Comparison of ENCODE assay signal across 1 mouse cellular context in the genomic region with DNA sequence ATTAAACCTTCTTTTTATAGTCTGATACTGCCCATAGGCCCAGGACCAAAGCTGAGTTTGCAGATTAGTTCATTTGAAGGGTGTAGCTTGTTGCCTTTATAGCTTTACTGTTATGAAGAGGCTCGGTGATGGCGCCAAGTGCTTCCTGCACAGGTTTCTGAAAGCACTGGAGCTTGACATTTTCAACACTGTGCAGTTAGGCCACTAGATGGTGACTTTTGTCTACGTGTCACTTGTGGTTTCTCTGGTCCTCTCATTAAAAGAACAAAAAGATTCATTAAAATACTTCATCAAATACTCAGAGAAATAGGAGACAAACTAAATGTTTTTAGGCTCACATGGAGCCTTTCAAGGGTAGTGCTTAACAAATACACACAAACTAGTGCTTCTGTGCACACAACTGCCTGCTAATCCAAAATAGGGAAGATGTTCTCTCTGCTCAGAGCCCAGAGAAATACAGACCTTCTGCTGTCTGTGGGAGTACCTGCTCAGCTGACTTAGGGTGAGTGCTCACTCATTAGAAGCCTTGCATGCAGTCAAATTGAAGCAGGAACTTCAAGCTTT.
TF ChIP-seq lines count a peak whose summit lies in the region.

No protein-coding gene starts in this region.

TF ChIP-seq in CH12.LX, 34 proteins besides CTCF, POLR2A, EP300 and RAD21:
- peak; percentile 71; the same call in 1 of the 2 replicates for TF ChIP-seq IRF4 (IDR thresholded peaks at IDR 0.05; ENCODE audit: low read depth, low read length)
- no peak for TF ChIP-seq MAZ (IDR thresholded peaks at IDR 0.05; ENCODE audit: low read depth, low read length)
- no peak for TF ChIP-seq RCOR1 (conservative IDR thresholded peaks at IDR 0.05; ENCODE audit: low read depth, low read length)
- TF ChIP-seq CHD2 (IDR thresholded peaks at IDR 0.05; ENCODE audit: low read length) = no peak
- TF ChIP-seq MEF2A (IDR thresholded peaks at IDR 0.05; ENCODE audit: borderline replicate concordance, low read depth, low read length) = peak; percentile 39; the same call in 1 of the 2 replicates
- TF ChIP-seq NRF1 (IDR thresholded peaks at IDR 0.05; ENCODE audit: low read depth, low read length) = peak; percentile 44; the same call in 1 of the 2 replicates
- TF ChIP-seq ZKSCAN1 (IDR thresholded peaks at IDR 0.05; ENCODE audit: borderline replicate concordance, low read depth, low read length) = no peak
- TF ChIP-seq MXI1 (IDR thresholded peaks at IDR 0.05; ENCODE audit: low read depth, low read length) = no peak
- TF ChIP-seq JUND (conservative IDR thresholded peaks at IDR 0.05; ENCODE audit: low read depth, low read length) = no peak; the same call in 1 of the 2 replicates
- no peak for TF ChIP-seq PAX5 (IDR thresholded peaks at IDR 0.05; ENCODE audit: low read length)
- no peak; the same call in 1 of the 2 replicates for TF ChIP-seq ETS1 (conservative IDR thresholded peaks at IDR 0.05; ENCODE audit: low read depth, low read length)
- TF ChIP-seq TCF12 (IDR thresholded peaks at IDR 0.05; ENCODE audit: low read depth, low read length) = peak; percentile 59
- TF ChIP-seq UBTF (IDR thresholded peaks at IDR 0.05; ENCODE audit: low read depth, low read length) = no peak
- TF ChIP-seq JUN (IDR thresholded peaks at IDR 0.05; ENCODE audit: insufficient read depth, low read depth, low read length) = no peak
- TF ChIP-seq ZNF384 (IDR thresholded peaks at IDR 0.05; ENCODE audit: low read depth, low read length) = 0 out of 2 replicates have a peak, but pooled peaks have one; percentile 20
- TF ChIP-seq CHD1 (IDR thresholded peaks at IDR 0.05; ENCODE audit: low read depth, low read length) = peak; percentile 90; the same call in 1 of the 2 replicates
- peak; percentile 51; the same call in 1 of the 2 replicates for TF ChIP-seq NELFE (IDR thresholded peaks at IDR 0.05; ENCODE audit: low read depth, low read length)
- peak; percentile 54; the same call in 1 of the 2 replicates for TF ChIP-seq TBP (conservative IDR thresholded peaks at IDR 0.05; ENCODE audit: low read depth, low read length)
- TF ChIP-seq ZC3H11A (IDR thresholded peaks at IDR 0.05; ENCODE audit: low read depth, low read length) = peak; percentile 86
- peak; percentile 80 for TF ChIP-seq MYC (IDR thresholded peaks at IDR 0.05; ENCODE audit: low read depth, low read length)
- no peak for TF ChIP-seq KAT2A (IDR thresholded peaks at IDR 0.05; ENCODE audit: insufficient replicate concordance, low read length)
- peak; percentile 47 for TF ChIP-seq HCFC1 (IDR thresholded peaks at IDR 0.05; ENCODE audit: low read depth, low read length)
- 0 out of 2 replicates have a peak, but pooled peaks have one; percentile 27 for TF ChIP-seq BHLHE40 (IDR thresholded peaks at IDR 0.05; ENCODE audit: low read depth, low read length)
- TF ChIP-seq USF1 (IDR thresholded peaks at IDR 0.05; ENCODE audit: low read depth, low read length) = no peak
- TF ChIP-seq ELF1 (IDR thresholded peaks at IDR 0.05; ENCODE audit: low read depth, low read length) = peak; percentile 58; the same call in 1 of the 2 replicates
- TF ChIP-seq POLR2AphosphoS2 (IDR thresholded peaks at IDR 0.05; ENCODE audit: low read depth, low read length) = no peak
- TF ChIP-seq SIN3A (IDR thresholded peaks at IDR 0.05; ENCODE audit: low read length) = peak; percentile 93
- no peak for TF ChIP-seq MAX (IDR thresholded peaks at IDR 0.05; ENCODE audit: low read length)
- TF ChIP-seq MAFK (IDR thresholded peaks at IDR 0.05; ENCODE audit: insufficient replicate concordance, low read length) = peak; percentile 64; the same call in 1 of the 2 replicates
- peak; percentile 88; the same call in 1 of the 2 replicates for TF ChIP-seq E2F4 (IDR thresholded peaks at IDR 0.05; ENCODE audit: insufficient replicate concordance, low read depth, low read length)
- TF ChIP-seq USF2 (conservative IDR thresholded peaks at IDR 0.05; ENCODE audit: low read depth, low read length) = no peak
- TF ChIP-seq ZMIZ1 (IDR thresholded peaks at IDR 0.05; ENCODE audit: low read depth, low read length) = no peak
- TF ChIP-seq GABPA (IDR thresholded peaks at IDR 0.05; ENCODE audit: insufficient replicate concordance, low read depth, low read length) = no peak
- peak; percentile 95 for TF ChIP-seq SMC3 (IDR thresholded peaks at IDR 0.05; ENCODE audit: low read depth, low read length)
